Mouse (Mus musculus) layer of hippocampus, adult 9-10 months (tissue): ENCODE measurements around the gene Bcl10.
"Not testable (repeated sequence)": the region's sequence is repeated elsewhere in the genome, so short reads cannot be mapped to it uniquely, and the experiment has no call there.

ENCODE experiments used
- DNase-seq: peaks from one replicate; pipeline ENCODE4 v3.0.0; 2022; ENCODE audit warnings: low spot score

Gene Bcl10

DNA sequence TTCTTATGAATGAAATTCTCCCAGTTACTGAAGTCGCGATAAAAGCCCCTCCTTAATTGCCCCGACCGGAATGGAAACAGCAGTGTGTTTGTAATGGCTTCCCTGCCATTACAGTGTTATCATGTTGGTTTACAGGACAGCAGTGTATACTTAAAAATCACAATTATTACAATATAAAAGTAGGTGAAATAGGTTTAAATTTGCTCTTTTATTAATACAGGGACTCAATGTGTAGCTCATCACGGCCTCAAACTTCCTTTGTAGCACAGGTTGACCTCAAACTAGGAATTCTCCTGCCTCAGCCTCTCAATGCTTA lies 28.2 kb downstream of the Bcl10 start:
- no peak for DNase-seq

DNA sequence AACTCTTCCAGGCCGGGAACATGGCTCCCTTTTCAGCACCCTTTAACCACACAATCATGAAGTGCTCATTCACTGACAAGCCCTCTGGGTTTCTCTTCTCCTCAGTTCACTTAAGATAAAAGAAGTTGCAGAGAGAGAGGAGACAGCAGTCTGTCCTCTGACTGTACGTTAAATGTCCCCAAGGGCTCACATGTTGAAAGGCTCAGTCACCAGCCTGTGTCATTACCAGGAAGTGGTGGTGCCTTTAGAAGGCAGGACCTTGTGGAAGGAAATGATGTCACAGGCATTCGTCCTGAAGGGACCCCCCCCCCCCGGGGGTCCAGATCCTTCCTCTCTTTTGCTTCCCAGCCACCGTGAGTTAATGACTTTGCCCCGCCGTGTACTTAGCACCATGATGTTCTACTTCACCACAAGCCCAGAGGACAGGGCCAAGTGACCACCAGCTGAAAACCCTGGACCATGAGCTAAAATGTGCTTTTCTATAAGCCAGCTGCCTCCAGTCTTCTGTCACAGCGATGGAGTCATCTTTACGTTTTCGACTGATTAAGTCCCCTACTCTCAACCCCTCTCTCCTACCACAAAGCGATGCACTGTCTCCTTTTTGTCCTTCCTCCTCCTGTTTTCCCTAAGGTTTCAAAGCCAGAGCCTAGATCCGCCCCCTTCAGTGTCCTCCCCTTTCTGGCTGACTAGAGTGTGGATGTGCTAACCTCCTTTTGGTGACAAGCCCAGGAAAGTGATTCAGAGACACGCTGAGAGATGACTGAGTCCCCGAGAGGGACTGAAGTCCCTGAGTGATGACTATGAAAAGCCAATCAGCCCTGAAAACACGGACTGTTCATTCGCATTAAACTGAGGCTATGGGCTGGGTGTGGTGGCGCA lies 28.9 kb downstream of the Bcl10 start:
- no peak for DNase-seq

- no peak for DNase-seq
Measured at GRCm38 (mm10) chr3:145952945-145953344, 30.3 kb downstream of the Bcl10 start.

GRCm38 (mm10) chr3:145953411-145953810 lies 30.8 kb downstream of the Bcl10 start:
- DNase-seq = no peak

GRCm38 (mm10) chr3:145959824-145960223 lies 37.2 kb downstream of the Bcl10 start:
- no peak for DNase-seq

DNA sequence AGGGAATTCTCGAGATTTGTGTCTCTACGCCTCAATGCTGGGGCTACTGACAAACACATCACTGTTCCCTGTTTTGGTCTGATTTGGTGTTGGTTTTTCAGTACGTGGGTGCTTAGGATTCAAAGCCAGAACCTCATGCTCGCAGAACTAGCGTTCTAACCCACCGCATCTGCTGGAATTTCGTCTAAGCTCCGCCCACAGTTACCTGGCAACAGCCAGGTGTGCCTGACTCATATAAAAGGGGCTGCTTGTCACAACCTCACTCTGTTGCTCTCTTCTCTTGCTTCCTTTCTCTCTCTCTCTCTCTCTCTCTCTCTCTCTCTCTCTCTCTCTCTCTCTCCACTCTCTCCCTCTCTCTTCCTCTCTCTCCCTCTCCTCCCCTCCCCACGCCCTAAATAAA lies 39.8 kb downstream of the Bcl10 start:
- no peak for DNase-seq

GRCm38 (mm10) chr3:145963101-145964017 lies 40.8 kb downstream of the Bcl10 start:
- no peak for DNase-seq

- no peak for DNase-seq
Measured at GRCm38 (mm10) chr3:145964018-145964387, 41.4 kb downstream of the Bcl10 start.

GRCm38 (mm10) chr3:145964473-145964872 lies 41.9 kb downstream of the Bcl10 start:
- no peak for DNase-seq

GRCm38 (mm10) chr3:145965583-145965982 lies 43.0 kb downstream of the Bcl10 start:
- not testable (repeated sequence) for DNase-seq

- DNase-seq = no peak
Measured at GRCm38 (mm10) chr3:145966806-145967205, 44.2 kb downstream of the Bcl10 start.

GRCm38 (mm10) chr3:145969031-145969501 lies 46.5 kb downstream of the Bcl10 start:
- DNase-seq = no peak

DNA sequence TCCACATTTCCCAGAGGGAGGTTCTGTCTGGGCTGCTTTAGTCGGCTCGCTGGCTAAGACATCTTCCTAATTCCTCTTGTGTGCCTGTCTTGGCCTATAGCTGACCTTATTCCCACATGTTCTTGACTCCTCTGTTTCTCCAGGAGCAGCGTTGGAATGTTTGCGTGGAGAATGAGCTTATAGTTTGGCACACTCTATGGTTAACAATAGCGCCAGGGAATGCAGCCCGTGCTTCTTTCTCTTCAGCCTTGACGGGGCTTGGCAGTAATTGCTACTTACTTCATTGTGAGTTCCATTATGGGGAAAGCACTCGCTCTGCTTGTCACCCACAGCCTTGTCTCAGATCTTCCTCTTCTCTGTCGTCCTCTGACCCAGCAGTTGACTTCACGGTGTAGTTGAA lies 48.9 kb downstream of the Bcl10 start:
- DNase-seq = no peak

GRCm38 (mm10) chr3:145974986-145975385 lies 52.4 kb downstream of the Bcl10 start:
- DNase-seq = no peak
